Mouse (Mus musculus) heart, embryonic 14.5 days (tissue): ENCODE measurements around the gene Ebf1. TPM values are rescaled to one million over a fixed set of nuclear protein-coding genes. Genes with fewer than 3 reads are reported as not detected.

Experiments used
- ATAC-seq: fragments of 200-750 bp; cut with Nextera tagmentation; 2 replicates; pipeline ENCODE4 v1.8.0; 2017; ENCODE audit warnings: low read depth, moderate TSS enrichment; ENCODE audit not compliant: insufficient number of reproducible peaks, insufficient read depth, low FRiP score
- H3K27ac ChIP-seq, 2 experiments: fragments of 200-500 bp in 1 of 2; fragments of 300-500 bp in 1 of 2; sonication (generic) in 1 of 2; replicated peaks in 1 of 2; 2 replicates each; pipeline ENCODE4 v1.5.1; 2012 to 2014; ENCODE audit warnings: low read depth in 2 of 2, low read length in 2 of 2, control low read depth in 1 of 2, mild to moderate bottlenecking in 1 of 2, mixed read lengths in 1 of 2; ENCODE audit not compliant: control insufficient read depth in 1 of 2, insufficient read depth in 1 of 2
- H3K27me3 ChIP-seq: fragments of 300-500 bp; sonication (generic); 2 replicates; pipeline ENCODE4 v1.6.1; 2014; ENCODE audit warnings: mild to moderate bottlenecking, low read length, control low read depth; ENCODE audit not compliant: control insufficient read depth, insufficient read depth
- H3K36me3 ChIP-seq: fragments of 300-500 bp; sonication (generic); 2 replicates; pipeline ENCODE4 v1.6.1; 2014; ENCODE audit warnings: mild to moderate bottlenecking, control low read depth, low read length, mixed read lengths; ENCODE audit not compliant: control insufficient read depth, insufficient read depth
- H3K4me1 ChIP-seq, 2 experiments: fragments of 200-500 bp in 1 of 2; fragments of 300-500 bp in 1 of 2; sonication (generic) in 1 of 2; 2 replicates each; pipeline ENCODE4 v1.6.1; 2012 to 2014; ENCODE audit warnings: low read length in 2 of 2, control low read depth in 1 of 2, mixed read lengths in 1 of 2; ENCODE audit not compliant: control insufficient read depth in 2 of 2, insufficient read depth in 2 of 2
- H3K4me2 ChIP-seq: fragments of 300-500 bp; sonication (generic); 2 replicates; pipeline ENCODE4 v1.6.1; 2014; ENCODE audit warnings: mild to moderate bottlenecking, low read length
- H3K4me3 ChIP-seq, 2 experiments: fragments of 200-500 bp in 1 of 2; fragments of 300-500 bp in 1 of 2; sonication (generic) in 1 of 2; 2 replicates each; pipeline ENCODE4 v1.5.1; 2012 to 2014; ENCODE audit warnings: low read length in 2 of 2, mild to moderate bottlenecking in 2 of 2, control low read depth in 1 of 2, low read depth in 1 of 2, moderate library complexity in 1 of 2; ENCODE audit not compliant: control insufficient read depth in 1 of 2, insufficient read depth in 1 of 2
- H3K9ac ChIP-seq: fragments of 300-500 bp; sonication (generic); 2 replicates; pipeline ENCODE4 v1.6.1; 2014; ENCODE audit warnings: mild to moderate bottlenecking, low read length
- H3K9me3 ChIP-seq: fragments of 300-500 bp; sonication (generic); 2 replicates; pipeline ENCODE4 v1.6.1; 2016; ENCODE audit warnings: low read length, control low read depth; ENCODE audit not compliant: control insufficient read depth
- WGBS: fragments of 180-500 bp; shearing (Covaris S2); extraction: QIAGEN DNeasy Blood & Tissue Kit; methylation state at CpG from one replicate; pipeline ENCODE4 v1.1.7; 2014; 5-methylcytosine and 5-hydroxymethylcytosine counted together
- polyA plus RNA-seq: library from polyadenylated mRNA; unstranded; fragments of >200 nt; fragmentation: Nextera tagmentation; extraction: Ambion mirVana; gene quantifications from 2 replicates; pipeline ENCODE4 v1.2.1, GENCODE M21; 2014

The Ebf1 gene
- polyA plus RNA-seq, 1 experiment from 2014 or later, result 17.0 TPM

GRCm38 (mm10) chr11:44949140-44949539 is 332.0 kb downstream of the Ebf1 start:
- Histone ChIP-seq H3K9ac (no peak overlapping the region), H3K9me3 (no peaks in the 10 kb centered on the region), H3K27ac (no peak overlapping the region), H3K36me3 (no peaks in the 10 kb centered on the region), H3K4me2 (no peak overlapping the region), H3K4me3 (no peak overlapping the region), H3K27me3 (no peaks in the 10 kb centered on the region), H3K4me1 (no peaks in the 10 kb centered on the region)
- WGBS, result 75% methylated on average over 3 of the region's 3 CpGs
- ATAC-seq, result no peak

GRCm38 (mm10) chr11:44950319-44950718 is 333.2 kb downstream of the Ebf1 start:
- Histone ChIP-seq H3K9ac (no peak overlapping the region), H3K27me3 (no peaks in the 10 kb centered on the region), H3K9me3 (no peaks in the 10 kb centered on the region), H3K4me3 (no peak overlapping the region), H3K27ac (no peak overlapping the region), H3K4me2 (no peak overlapping the region), H3K36me3 (no peaks in the 10 kb centered on the region), H3K4me1 (no peaks in the 10 kb centered on the region)
- 88% methylated on average over 9 of the region's 9 CpGs for WGBS
- ATAC-seq, result no peak

GRCm38 (mm10) chr11:44951506-44951905 is 334.4 kb downstream of the Ebf1 start:
- 61% methylated on average over 4 of the region's 4 CpGs for WGBS
- no peak for ATAC-seq
- Histone ChIP-seq H3K27me3 (no peaks in the 10 kb centered on the region), H3K4me2 (no peak overlapping the region), H3K9ac (no peak overlapping the region), H3K4me3 (no peak overlapping the region), H3K4me1 (no peaks in the 10 kb centered on the region), H3K9me3 (no peaks in the 10 kb centered on the region), H3K27ac (no peak overlapping the region), H3K36me3 (no peaks in the 10 kb centered on the region)

GRCm38 (mm10) chr11:44953337-44953736 is 336.2 kb downstream of the Ebf1 start:
- Histone ChIP-seq H3K27me3 (no peaks in the 10 kb centered on the region), H3K4me1 (no peaks in the 10 kb centered on the region), H3K4me3 (no peak overlapping the region), H3K9me3 (no peaks in the 10 kb centered on the region), H3K9ac (no peak overlapping the region), H3K27ac (no peak overlapping the region), H3K4me2 (no peak overlapping the region), H3K36me3 (no peaks in the 10 kb centered on the region)
- ATAC-seq, result no peak
- WGBS, result 62% methylated on average over 1 of the region's 1 CpGs

- Histone ChIP-seq H3K4me1 (no peaks in the 10 kb centered on the region), H3K27me3 (no peaks in the 10 kb centered on the region), H3K4me3 (no peak overlapping the region), H3K27ac (no peak overlapping the region), H3K9me3 (no peaks in the 10 kb centered on the region), H3K36me3 (no peaks in the 10 kb centered on the region), H3K4me2 (no peak overlapping the region), H3K9ac (no peak overlapping the region)
- no peak for ATAC-seq
- 88% methylated on average over 11 of the region's 11 CpGs for WGBS
These were observed 336.7 kb downstream of the Ebf1 start for GRCm38 (mm10) chr11:44953863-44954262.

GRCm38 (mm10) chr11:44954362-44954761 is 337.2 kb downstream of the Ebf1 start:
- H3K27me3 ChIP-seq, result no peaks in the 10 kb centered on the region
- WGBS, result 79% methylated on average over 7 of the region's 7 CpGs
- no peak overlapping the region for H3K4me3 ChIP-seq
- H3K9me3 ChIP-seq, result no peaks in the 10 kb centered on the region
- H3K36me3 ChIP-seq, result no peaks in the 10 kb centered on the region
- no peak overlapping the region for H3K4me2 ChIP-seq
- no peak overlapping the region for H3K27ac ChIP-seq
- ATAC-seq, result no peak
- H3K9ac ChIP-seq, result no peak overlapping the region
- no peaks in the 10 kb centered on the region for H3K4me1 ChIP-seq

GRCm38 (mm10) chr11:44962746-44963440 is 345.8 kb downstream of the Ebf1 start:
- Histone ChIP-seq H3K4me3 (no peak overlapping the region), H3K4me1 (no peaks in the 10 kb centered on the region), H3K27ac (no peak overlapping the region), H3K9ac (no peak overlapping the region), H3K36me3 (no peaks in the 10 kb centered on the region), H3K9me3 (no peaks in the 10 kb centered on the region), H3K27me3 (no peaks in the 10 kb centered on the region), H3K4me2 (no peak overlapping the region)
- no peak for ATAC-seq
- 76% methylated on average over 14 of the region's 14 CpGs for WGBS

- ATAC-seq, result no peak
- Histone ChIP-seq H3K36me3 (no peaks in the 10 kb centered on the region), H3K4me3 (no peak overlapping the region), H3K27ac (no peak overlapping the region), H3K4me1 (no peaks in the 10 kb centered on the region), H3K4me2 (no peak overlapping the region), H3K9ac (no peak overlapping the region), H3K9me3 (no peaks in the 10 kb centered on the region), H3K27me3 (no peaks in the 10 kb centered on the region)
- 70% methylated on average over 4 of the region's 4 CpGs for WGBS
These were observed 351.9 kb downstream of the Ebf1 start for GRCm38 (mm10) chr11:44969011-44969410.
